Mouse (Mus musculus): Measurements from ENCODE around the gene Rab37. TPM values are rescaled to one million over a fixed set of nuclear protein-coding genes. Genes with fewer than 3 reads are reported as not detected.

Rab37 gene
- polyA plus RNA-seq, 1 experiment from 2014 or later: 2.2 TPM

DNA sequence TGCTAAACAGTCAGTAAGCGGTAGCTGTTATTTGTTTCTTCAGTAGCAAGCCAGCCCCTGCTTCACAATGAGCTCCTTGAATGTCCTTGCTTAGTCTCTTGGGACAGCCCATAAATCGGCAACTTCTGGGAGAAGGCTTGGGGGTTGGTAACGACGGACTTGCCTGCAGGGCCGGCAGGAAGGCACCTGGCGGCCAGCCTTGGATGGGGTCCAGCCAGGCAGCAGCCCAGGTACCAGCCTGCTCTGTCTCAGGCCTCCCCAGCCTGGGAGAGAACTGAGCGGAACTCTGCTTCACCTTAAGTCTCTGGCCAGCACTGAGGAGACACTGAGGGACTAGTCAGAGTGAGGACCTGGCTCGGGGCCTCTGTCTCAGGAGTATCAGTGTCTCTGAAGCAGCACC is 79.9 kb downstream of the Rab37 start:
- no peak for ATAC-seq (ENCODE audit: insufficient read depth)
- Histone ChIP-seq H3K27ac (replicated peaks) (no peak overlapping the region), H3K9me3 (replicated peaks) (no peaks in the 10 kb centered on the region), H3K9ac (no peak overlapping the region), H3K4me2 (no peak overlapping the region), H3K4me1 (replicated peaks) (peaks cover 79% of the 10 kb centered on the region), H3K36me3 (replicated peaks) (peaks cover 10% of the 10 kb centered on the region; the same call in 1 of the 2 replicates), H3K27me3 (no peaks in the 10 kb centered on the region), H3K4me3 (replicated peaks) (no peak overlapping the region)
- WGBS (ENCODE audit: insufficient replicate concordance): 62% methylated on average over 8 of the region's 8 CpGs

DNA sequence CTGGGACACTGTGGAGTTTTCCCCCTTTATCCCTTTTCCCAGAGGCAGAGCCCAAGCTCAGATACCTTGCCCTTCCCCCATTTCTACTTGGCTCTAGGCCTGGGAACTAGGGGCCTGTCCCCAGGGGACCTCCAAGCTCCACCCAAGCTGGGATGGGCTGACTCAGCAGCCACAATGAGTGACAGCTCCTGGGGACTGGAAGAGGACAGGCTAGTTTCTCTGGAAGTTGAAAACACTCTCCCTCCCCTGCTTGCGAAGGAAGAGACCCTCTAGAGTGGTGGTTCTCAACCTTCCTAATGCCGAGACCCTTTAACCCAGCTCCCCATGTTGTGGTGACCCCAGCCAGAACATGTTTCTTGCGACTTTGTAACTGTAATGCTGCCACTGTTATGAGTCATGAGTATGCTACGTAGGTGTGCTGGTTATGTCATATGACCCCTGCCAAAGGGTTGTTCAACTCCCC is 81.6 kb downstream of the Rab37 start:
- peaks cover 16% of the 10 kb centered on the region for H3K36me3 ChIP-seq (replicated peaks)
- no peak overlapping the region for H3K9ac ChIP-seq
- H3K4me2 ChIP-seq: peak overlapping the region; percentile 27
- no peak overlapping the region for H3K27ac ChIP-seq (replicated peaks)
- no peaks in the 10 kb centered on the region for H3K9me3 ChIP-seq (replicated peaks)
- no peak overlapping the region for H3K4me3 ChIP-seq (replicated peaks)
- no peaks in the 10 kb centered on the region for H3K27me3 ChIP-seq
- H3K4me1 ChIP-seq (replicated peaks): peaks cover 82% of the 10 kb centered on the region
- 29% methylated on average over 4 of the region's 4 CpGs for WGBS (ENCODE audit: insufficient replicate concordance)
- ATAC-seq (ENCODE audit: insufficient read depth): no peak

DNA sequence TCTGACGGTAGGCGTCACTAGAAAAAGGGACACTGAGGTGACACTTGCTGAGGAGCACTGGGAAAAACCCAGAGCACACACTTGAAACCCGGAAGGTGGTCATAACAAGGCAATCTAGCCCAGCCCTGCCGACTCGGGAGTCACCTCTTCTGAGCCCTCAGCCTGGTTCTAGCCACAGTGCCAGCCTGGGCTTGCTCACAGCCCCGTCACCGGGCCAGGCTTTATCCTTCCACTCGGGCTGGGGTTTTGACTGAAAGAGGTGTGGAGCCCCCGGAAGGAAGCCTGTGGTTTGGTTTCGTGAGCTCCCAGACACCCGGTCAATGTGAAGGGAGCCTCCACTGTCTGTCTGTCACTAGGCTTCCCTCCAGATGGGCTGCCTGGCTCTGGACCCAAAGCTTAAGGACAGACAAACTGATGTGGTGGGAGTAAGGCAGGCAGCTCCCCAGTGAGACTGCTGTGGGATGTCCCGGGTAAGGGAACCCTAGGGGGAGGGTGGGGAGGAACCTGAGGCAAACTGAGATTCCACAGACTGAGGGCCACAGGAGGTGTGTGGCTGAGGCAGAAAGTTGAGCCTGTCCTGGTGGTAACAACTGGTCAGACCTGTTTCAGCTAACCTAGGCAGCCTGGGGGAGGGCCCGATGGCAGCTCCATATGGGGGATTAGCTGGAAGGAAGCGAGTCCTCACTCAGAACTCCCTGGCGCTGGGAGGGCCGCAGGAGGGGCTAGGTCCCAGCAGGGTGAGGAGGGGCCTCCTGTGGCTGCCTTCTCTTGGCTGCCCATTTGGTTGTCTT is 82.5 kb downstream of the Rab37 start:
- Histone ChIP-seq H3K27me3 (no peaks in the 10 kb centered on the region), H3K9me3 (replicated peaks) (no peaks in the 10 kb centered on the region), H3K36me3 (replicated peaks) (peaks cover 17% of the 10 kb centered on the region; the same call in 1 of the 2 replicates), H3K4me2 (peak overlapping the region; percentile 27), H3K4me3 (replicated peaks) (no peak overlapping the region), H3K9ac (no peak overlapping the region), H3K4me1 (replicated peaks) (peaks cover 81% of the 10 kb centered on the region), H3K27ac (replicated peaks) (no peak overlapping the region)
- ATAC-seq (ENCODE audit: insufficient read depth): no peak
- WGBS (ENCODE audit: insufficient replicate concordance): 21% methylated on average over 16 of the region's 16 CpGs

DNA sequence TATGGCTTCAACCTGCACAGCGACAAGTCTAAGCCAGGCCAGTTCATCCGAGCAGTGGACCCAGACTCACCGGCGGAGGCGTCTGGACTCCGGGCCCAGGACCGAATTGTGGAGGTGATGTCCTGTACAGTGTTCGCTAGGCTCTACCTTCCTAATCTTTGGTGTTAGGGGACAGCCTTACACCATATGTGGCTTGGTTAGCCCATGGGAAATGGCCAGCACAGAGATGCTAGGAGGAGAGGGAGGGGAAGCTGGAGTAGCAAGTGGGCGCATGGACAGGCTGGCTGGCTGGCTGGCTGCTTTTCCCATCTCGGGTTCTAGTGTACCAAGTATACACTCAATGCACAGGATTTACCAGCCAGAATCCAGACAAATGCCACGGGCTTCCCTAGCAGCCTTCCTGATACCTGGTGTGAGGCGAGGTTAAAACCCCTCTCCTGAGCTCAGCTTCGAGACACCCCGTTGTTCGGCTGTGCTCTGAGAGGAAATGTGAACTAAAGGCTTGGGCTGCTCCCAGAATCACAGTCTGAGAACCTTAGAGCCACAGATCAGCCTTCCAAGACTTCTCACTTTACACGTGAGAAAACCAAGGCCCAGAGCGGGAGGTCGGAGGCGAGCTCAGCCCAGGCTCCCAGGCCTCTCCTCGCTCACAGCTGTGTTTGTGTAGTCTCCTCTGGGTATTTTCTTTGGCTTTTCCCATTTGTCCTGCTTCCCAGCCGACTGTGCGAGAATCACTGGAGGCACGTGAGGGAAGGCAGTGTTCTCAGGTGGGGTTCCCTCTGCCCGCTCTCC is 85.4 kb downstream of the Rab37 start:
- no peak for ATAC-seq (ENCODE audit: insufficient read depth)
- Histone ChIP-seq H3K9me3 (replicated peaks) (no peaks in the 10 kb centered on the region), H3K4me1 (replicated peaks) (peaks cover 67% of the 10 kb centered on the region), H3K4me2 (no peak overlapping the region), H3K36me3 (replicated peaks) (peaks cover 35% of the 10 kb centered on the region), H3K27me3 (no peaks in the 10 kb centered on the region), H3K27ac (replicated peaks) (peak overlapping the region; percentile 72), H3K9ac (no peak overlapping the region), H3K4me3 (replicated peaks) (no peak overlapping the region)
- WGBS (ENCODE audit: insufficient replicate concordance): 76% methylated on average over 24 of the region's 24 CpGs

DNA sequence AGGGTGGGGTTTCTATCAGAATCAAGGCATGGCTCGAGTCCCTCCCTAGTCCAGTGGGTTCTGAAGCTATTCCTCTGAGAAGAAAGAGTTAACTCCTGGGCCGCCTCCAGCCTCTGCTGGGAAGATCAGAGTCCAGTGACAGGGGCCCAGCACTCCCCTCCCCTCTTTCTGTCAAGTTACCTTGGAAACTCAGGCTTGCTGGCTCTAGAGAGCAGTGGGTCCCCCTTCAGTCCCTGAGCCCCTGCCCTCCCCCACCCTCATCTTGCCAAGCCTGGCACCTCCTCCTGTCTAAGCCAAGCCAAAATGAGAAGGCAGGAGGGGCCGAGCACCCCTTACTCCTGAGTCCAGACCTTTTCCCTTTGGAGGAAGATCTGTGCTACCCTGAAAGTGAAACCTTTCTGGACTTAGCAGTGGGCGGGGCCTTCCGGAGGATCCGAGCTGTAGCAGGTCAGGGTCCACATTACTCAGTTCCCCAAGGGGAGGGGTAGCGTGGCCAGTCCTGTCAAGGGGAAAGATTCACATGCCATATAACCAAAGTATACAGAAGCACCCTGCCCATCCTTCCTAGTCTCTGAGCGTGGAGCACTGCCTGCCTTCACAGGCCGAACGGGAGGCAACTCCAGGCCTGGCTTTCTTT is 86.4 kb downstream of the Rab37 start:
- peak overlapping the region; percentile 50 for H3K4me2 ChIP-seq
- peak; percentile 55 for ATAC-seq (ENCODE audit: insufficient read depth)
- peaks cover 38% of the 10 kb centered on the region for H3K36me3 ChIP-seq (replicated peaks)
- peaks cover 66% of the 10 kb centered on the region for H3K4me1 ChIP-seq (replicated peaks)
- H3K27me3 ChIP-seq: no peaks in the 10 kb centered on the region
- WGBS (ENCODE audit: insufficient replicate concordance): 60% methylated on average over 10 of the region's 10 CpGs
- H3K9me3 ChIP-seq (replicated peaks): no peaks in the 10 kb centered on the region
- peak overlapping the region; percentile 72 for H3K27ac ChIP-seq (replicated peaks)
- H3K4me3 ChIP-seq (replicated peaks): no peak overlapping the region
- no peak overlapping the region for H3K9ac ChIP-seq

DNA sequence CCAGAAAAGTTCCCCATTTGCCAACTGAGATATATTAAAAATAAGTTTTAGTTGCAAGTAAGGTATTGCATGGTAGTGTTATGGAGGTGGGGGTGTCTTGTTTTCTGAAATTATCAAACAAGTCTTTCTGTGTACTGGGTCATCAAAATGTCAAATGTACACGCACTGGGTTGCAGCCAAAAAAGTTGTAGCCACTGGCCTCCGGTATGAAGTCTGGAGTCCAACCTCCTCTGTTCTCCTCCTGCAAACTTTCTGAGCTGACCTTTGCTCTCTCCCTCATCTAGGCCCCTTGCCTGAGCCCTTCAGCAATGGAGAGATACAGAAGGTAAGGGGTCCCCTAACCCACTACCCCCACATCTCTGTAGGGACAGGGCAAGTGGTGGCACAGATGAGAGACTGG is 87.5 kb downstream of the Rab37 start:
- 65% methylated on average over 2 of the region's 2 CpGs for WGBS (ENCODE audit: insufficient replicate concordance)
- no peaks in the 10 kb centered on the region for H3K9me3 ChIP-seq (replicated peaks)
- no peak overlapping the region for H3K4me2 ChIP-seq
- H3K36me3 ChIP-seq (replicated peaks): peaks cover 38% of the 10 kb centered on the region
- no peaks in the 10 kb centered on the region for H3K27me3 ChIP-seq
- ATAC-seq (ENCODE audit: insufficient read depth): no peak
- H3K9ac ChIP-seq: no peak overlapping the region
- no peak overlapping the region for H3K4me3 ChIP-seq (replicated peaks)
- peaks cover 63% of the 10 kb centered on the region for H3K4me1 ChIP-seq (replicated peaks)
- peak overlapping the region; percentile 33; the same call in 1 of the 2 replicates for H3K27ac ChIP-seq (replicated peaks)

DNA sequence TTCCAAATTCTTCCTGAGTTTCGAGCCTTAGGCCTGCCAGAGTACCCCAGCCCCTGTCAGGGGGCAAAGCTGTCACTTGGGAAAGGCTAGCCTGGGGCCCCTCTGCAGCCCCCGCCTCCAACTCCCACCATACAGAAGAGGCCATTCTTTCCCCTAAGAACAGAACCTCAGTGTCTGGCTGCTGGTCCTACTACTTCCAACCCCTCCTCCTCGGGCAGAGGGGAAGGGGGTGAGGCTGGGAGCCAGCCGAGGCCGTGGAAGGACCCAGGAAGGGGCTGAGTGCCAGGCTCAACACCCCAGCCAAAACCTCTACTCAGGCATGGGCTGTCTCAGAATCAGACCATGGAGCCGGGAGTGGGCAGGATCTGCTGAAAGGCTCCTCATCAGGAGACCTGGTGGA is 88.0 kb downstream of the Rab37 start:
- Histone ChIP-seq H3K4me3 (replicated peaks) (no peak overlapping the region), H3K4me2 (no peak overlapping the region), H3K36me3 (replicated peaks) (peaks cover 38% of the 10 kb centered on the region), H3K9ac (no peak overlapping the region), H3K27ac (replicated peaks) (peak overlapping the region; percentile 33; the same call in 1 of the 2 replicates), H3K9me3 (replicated peaks) (no peaks in the 10 kb centered on the region), H3K4me1 (replicated peaks) (peaks cover 60% of the 10 kb centered on the region), H3K27me3 (no peaks in the 10 kb centered on the region)
- 68% methylated on average over 6 of the region's 6 CpGs for WGBS (ENCODE audit: insufficient replicate concordance)
- no peak for ATAC-seq (ENCODE audit: insufficient read depth)

DNA sequence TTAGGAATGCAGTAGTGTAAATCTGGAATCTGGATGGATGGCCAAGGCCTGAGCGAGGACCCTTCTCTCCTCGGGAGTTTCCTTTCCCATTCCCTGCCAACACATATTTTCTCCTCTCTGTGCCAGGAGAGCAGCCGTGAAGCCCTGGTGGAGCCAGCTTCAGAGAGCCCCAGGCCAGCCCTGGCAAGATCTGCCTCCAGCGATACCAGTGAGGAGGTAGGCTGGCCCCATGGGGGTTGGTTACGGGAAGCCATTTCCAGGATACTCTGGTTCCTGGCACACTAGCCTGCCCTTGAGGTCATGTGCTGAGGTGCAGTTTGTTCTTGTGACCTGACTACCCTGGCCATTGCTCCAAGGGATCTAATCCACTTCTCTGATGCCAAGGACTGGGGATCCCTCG is 88.7 kb downstream of the Rab37 start:
- Histone ChIP-seq H3K36me3 (replicated peaks) (peaks cover 38% of the 10 kb centered on the region), H3K27ac (replicated peaks) (no peak overlapping the region), H3K4me1 (replicated peaks) (peaks cover 58% of the 10 kb centered on the region), H3K27me3 (no peaks in the 10 kb centered on the region), H3K4me2 (no peak overlapping the region), H3K9me3 (replicated peaks) (no peaks in the 10 kb centered on the region), H3K4me3 (replicated peaks) (no peak overlapping the region), H3K9ac (no peak overlapping the region)
- ATAC-seq (ENCODE audit: insufficient read depth): no peak
- 70% methylated on average over 6 of the region's 6 CpGs for WGBS (ENCODE audit: insufficient replicate concordance)

DNA sequence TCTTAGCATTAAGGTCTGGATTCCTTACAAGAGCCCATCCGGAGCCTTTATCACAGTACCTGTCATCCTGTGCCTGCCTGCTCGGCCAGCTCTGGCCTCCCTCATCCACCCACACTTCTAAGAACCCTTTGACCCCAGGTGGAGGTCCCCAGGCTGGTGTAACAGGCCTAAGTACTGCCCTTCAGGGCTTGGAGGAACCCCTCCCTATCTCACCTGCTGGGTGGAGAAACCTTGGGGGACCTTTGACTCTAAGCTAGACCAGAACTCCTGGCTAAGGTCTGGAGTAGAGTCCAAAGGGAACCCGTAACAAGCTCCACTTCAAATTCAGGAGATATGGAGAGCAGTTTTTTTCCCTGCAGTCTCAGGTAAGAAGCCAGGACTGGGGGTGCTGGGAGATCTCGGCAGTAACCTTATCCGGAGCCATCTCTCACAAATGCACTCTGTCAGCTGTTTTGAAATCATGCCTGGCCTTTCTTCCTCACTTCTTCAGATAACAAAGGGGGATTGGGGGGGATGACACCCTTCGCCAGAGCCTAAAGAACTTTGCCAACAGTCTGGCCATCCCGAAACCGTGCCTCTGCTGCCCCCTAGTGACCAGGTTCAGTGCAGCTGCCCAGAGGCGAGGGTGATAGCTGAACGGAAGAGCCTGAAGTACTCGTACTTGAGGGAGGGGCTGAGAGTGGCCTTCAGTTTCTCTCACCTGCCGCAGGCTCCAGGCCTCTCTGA is 90.8 kb downstream of the Rab37 start:
- no peak overlapping the region for H3K4me2 ChIP-seq
- no peak overlapping the region for H3K4me3 ChIP-seq (replicated peaks)
- no peak overlapping the region for H3K9ac ChIP-seq
- no peaks in the 10 kb centered on the region for H3K9me3 ChIP-seq (replicated peaks)
- no peak for ATAC-seq (ENCODE audit: insufficient read depth)
- H3K27ac ChIP-seq (replicated peaks): no peak overlapping the region
- H3K27me3 ChIP-seq: no peaks in the 10 kb centered on the region
- peaks cover 56% of the 10 kb centered on the region for H3K4me1 ChIP-seq (replicated peaks)
- peaks cover 30% of the 10 kb centered on the region for H3K36me3 ChIP-seq (replicated peaks)
- 15% methylated on average over 12 of the region's 12 CpGs for WGBS (ENCODE audit: insufficient replicate concordance)

DNA sequence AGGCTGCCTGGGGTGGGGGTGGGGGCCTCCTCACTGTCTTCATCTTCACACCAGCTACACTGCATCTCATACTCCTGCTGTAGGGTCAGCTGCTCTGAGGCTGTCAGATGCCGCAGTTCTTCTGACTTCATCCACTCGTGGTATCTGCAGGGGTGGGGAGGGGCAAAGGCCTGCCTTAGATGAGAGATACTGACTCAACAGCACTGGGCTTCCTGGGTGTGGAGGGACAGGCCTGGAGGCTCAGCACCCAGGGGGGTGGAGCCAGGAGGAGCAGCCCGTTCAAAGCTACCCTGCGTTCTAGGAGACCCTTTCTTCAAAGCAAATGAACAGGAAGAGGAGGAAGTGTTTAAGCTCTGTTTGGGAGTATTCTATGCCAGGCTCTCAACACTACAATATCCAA is 93.7 kb downstream of the Rab37 start:
- peaks cover 11% of the 10 kb centered on the region for H3K36me3 ChIP-seq (replicated peaks)
- 19% methylated on average over 4 of the region's 4 CpGs for WGBS (ENCODE audit: insufficient replicate concordance)
- no peaks in the 10 kb centered on the region for H3K9me3 ChIP-seq (replicated peaks)
- H3K4me2 ChIP-seq: no peak overlapping the region
- peaks cover 64% of the 10 kb centered on the region for H3K4me1 ChIP-seq (replicated peaks)
- no peak overlapping the region for H3K4me3 ChIP-seq (replicated peaks)
- no peak overlapping the region for H3K27ac ChIP-seq (replicated peaks)
- no peak for ATAC-seq (ENCODE audit: insufficient read depth)
- H3K9ac ChIP-seq: no peak overlapping the region
- no peaks in the 10 kb centered on the region for H3K27me3 ChIP-seq

Measured in liver, embryonic 15.5 days (tissue).